ENCODE assay signal across 8 mouse cellular contexts in the genomic region with DNA sequence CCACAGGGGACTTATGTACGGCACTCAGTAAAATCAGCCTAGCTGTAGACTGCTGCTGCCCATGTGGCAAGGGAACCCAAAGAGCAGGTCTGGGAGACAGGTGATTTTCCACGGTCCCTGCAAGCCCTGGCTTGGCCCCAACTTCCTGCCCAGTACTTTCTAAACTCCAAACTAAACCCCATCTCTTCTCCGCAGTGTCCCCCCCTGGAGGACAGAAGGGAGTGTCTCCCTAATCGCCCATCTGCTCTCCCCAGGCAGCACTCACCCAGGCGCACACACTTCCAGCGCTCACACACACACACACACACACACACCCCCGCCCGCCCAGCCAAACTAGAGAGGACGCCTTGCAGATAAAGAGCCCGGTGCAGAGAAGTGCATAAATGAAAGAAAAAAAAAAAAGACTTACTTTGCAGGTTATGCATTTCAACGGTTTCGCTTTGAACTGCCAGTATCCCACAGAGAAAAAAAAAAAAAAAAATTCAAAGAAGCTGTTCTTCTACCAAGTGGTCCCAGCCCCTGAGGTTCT.
DNase-seq lines count a peak whose midpoint lies in the region; ATAC-seq and TF ChIP-seq lines count a peak whose summit lies in the region.

No protein-coding gene starts in this region.

- ATAC-seq in liver, embryonic 16.5 days (ENCODE audit: low read depth), result peak; percentile 88
- peak; percentile 48 for ATAC-seq in neural tube, embryonic 14.5 days (ENCODE audit: low read depth)

- H3K9ac ChIP-seq in liver, embryonic 16.5 days (ENCODE audit: low read depth, low read length), result peak overlapping the region; percentile 89
- H3K9ac ChIP-seq in neural tube, embryonic 14.5 days (replicated peaks; ENCODE audit: low read depth, low read length), result peak overlapping the region; percentile 79

- H3K79me2 ChIP-seq in C2C12 (ENCODE audit: control insufficient read depth, insufficient read depth), result no peaks in the 10 kb centered on the region

- peaks cover 8% of the 10 kb centered on the region for H3K36me3 ChIP-seq in C2C12 (ENCODE audit: control insufficient read depth, insufficient read depth)
- H3K36me3 ChIP-seq in forebrain, embryonic 10.5 days (replicated peaks), result no peaks in the 10 kb centered on the region; the same call in 1 of the 2 replicates
- H3K36me3 ChIP-seq in liver, embryonic 16.5 days (ENCODE audit: control insufficient read depth, insufficient read depth), result peaks cover 7% of the 10 kb centered on the region
- H3K36me3 ChIP-seq in neural tube, embryonic 14.5 days (ENCODE audit: control insufficient read depth, insufficient read depth, low read length), result no peaks in the 10 kb centered on the region; the same call in 1 of the 2 replicates
- no peaks in the 10 kb centered on the region for H3K36me3 ChIP-seq in testis, adult 2 months (ENCODE audit: control insufficient read depth, insufficient read depth, low read length)

- 3% methylated on average over 12 of the region's 12 CpGs for WGBS in forebrain, embryonic 10.5 days
- WGBS in liver, embryonic 16.5 days (ENCODE audit: insufficient replicate concordance), result under 1% methylated on average over 12 of the region's 12 CpGs
- WGBS in neural tube, embryonic 14.5 days, result 2% methylated on average over 12 of the region's 12 CpGs

- H3K27me3 ChIP-seq in C2C12 (ENCODE audit: control insufficient read depth, insufficient read depth, insufficient read length), result no peaks in the 10 kb centered on the region
- peaks cover 22% of the 10 kb centered on the region for H3K27me3 ChIP-seq in forebrain, embryonic 10.5 days (ENCODE audit: poor library complexity, severe bottlenecking)
- no peaks in the 10 kb centered on the region for H3K27me3 ChIP-seq in liver, embryonic 16.5 days (ENCODE audit: control insufficient read depth, insufficient read depth, low read depth, low read length)
- H3K27me3 ChIP-seq in neural tube, embryonic 14.5 days (ENCODE audit: control insufficient read depth, insufficient read depth, low read length), result no peaks in the 10 kb centered on the region
- H3K27me3 ChIP-seq in testis, adult 2 months (ENCODE audit: control insufficient read depth, insufficient read depth, low read length), result no peaks in the 10 kb centered on the region

- no peaks in the 10 kb centered on the region for H3K79me3 ChIP-seq in C2C12 (ENCODE audit: low read depth)

- intact Hi-C loops in heart, postnatal 10 days (cut with DNase I), result loop anchor here (2.0 to 10.0 kb wide), 3 partner anchors 377 to 801 kb away; no protein-coding TSS in a partner anchor

- peak; percentile 39 for TF ChIP-seq CTCF in C2C12 (IDR thresholded peaks at IDR 0.05; ENCODE audit: control insufficient read depth, insufficient read depth, insufficient read length)
- no peak for TF ChIP-seq CTCF in testis, adult 2 months (IDR thresholded peaks at IDR 0.05; ENCODE audit: control insufficient read depth, insufficient read depth, insufficient replicate concordance, low read depth, low read length)

- peak overlapping the region; percentile 96 for H3K4me2 ChIP-seq in liver, embryonic 16.5 days (ENCODE audit: low read depth, low read length)
- peak overlapping the region; percentile 91 for H3K4me2 ChIP-seq in neural tube, embryonic 14.5 days (ENCODE audit: low read depth, low read length)

- H3K9me3 ChIP-seq in forebrain, embryonic 10.5 days, result no peaks in the 10 kb centered on the region
- H3K9me3 ChIP-seq in liver, embryonic 16.5 days (replicated peaks; ENCODE audit: control insufficient read depth, low read length), result no peaks in the 10 kb centered on the region
- H3K9me3 ChIP-seq in neural tube, embryonic 14.5 days (ENCODE audit: control insufficient read depth, low read length), result no peaks in the 10 kb centered on the region

- peak overlapping the region; percentile 74 for H3K27ac ChIP-seq in brown adipose tissue, adult 24 weeks (replicated peaks; ENCODE audit: low read depth, low read length)
- peak overlapping the region; percentile 84 for H3K27ac ChIP-seq in forebrain, embryonic 10.5 days
- peak overlapping the region; percentile 94 for H3K27ac ChIP-seq in liver, embryonic 16.5 days (ENCODE audit: low read length)
- H3K27ac ChIP-seq in neural tube, embryonic 14.5 days (ENCODE audit: low read depth, low read length), result peak overlapping the region; percentile 92
- no peak overlapping the region for H3K27ac ChIP-seq in testis, adult 2 months (ENCODE audit: control insufficient read depth, insufficient read depth, low read depth, low read length)

- peak overlapping the region; percentile 12 for H3ac ChIP-seq in C2C12 (ENCODE audit: control insufficient read depth, insufficient read length, low read depth)

- H3K4me3 ChIP-seq in C2C12 (ENCODE audit: insufficient read depth, poor library complexity, severe bottlenecking), result peak overlapping the region; percentile 11
- H3K4me3 ChIP-seq in brown adipose tissue, adult 24 weeks (ENCODE audit: insufficient read depth, low read depth, low read length), result peak overlapping the region; percentile 62
- H3K4me3 ChIP-seq in forebrain, embryonic 10.5 days, result peak overlapping the region; percentile 73
- peak overlapping the region; percentile 83 for H3K4me3 ChIP-seq in liver, embryonic 16.5 days (ENCODE audit: low read depth, low read length)
- H3K4me3 ChIP-seq in neural tube, embryonic 14.5 days (ENCODE audit: low read depth, low read length), result peak overlapping the region; percentile 59
- peak overlapping the region; percentile 52 for H3K4me3 ChIP-seq in testis, adult 2 months (ENCODE audit: control insufficient read depth, low read depth, low read length)

- no peak for TF ChIP-seq POLR2A in testis, adult 2 months (IDR thresholded peaks at IDR 0.05; ENCODE audit: control insufficient read depth, low read depth, low read length)

- H3K4me1 ChIP-seq in brown adipose tissue, adult 24 weeks (ENCODE audit: control insufficient read depth, insufficient read depth, insufficient read length, low read length), result peaks cover 4% of the 10 kb centered on the region
- peaks cover 62% of the 10 kb centered on the region for H3K4me1 ChIP-seq in forebrain, embryonic 10.5 days
- H3K4me1 ChIP-seq in liver, embryonic 16.5 days (ENCODE audit: control insufficient read depth, low read depth, low read length), result peaks cover 35% of the 10 kb centered on the region
- peaks cover 18% of the 10 kb centered on the region; the same call in 1 of the 2 replicates for H3K4me1 ChIP-seq in neural tube, embryonic 14.5 days (ENCODE audit: control insufficient read depth, insufficient read depth, low read length)
- peaks cover 9% of the 10 kb centered on the region for H3K4me1 ChIP-seq in testis, adult 2 months (ENCODE audit: control insufficient read depth, insufficient read depth, low read length)

- DNase-seq in forebrain, embryonic 10.5 days (ENCODE audit: extremely low spot score, low spot score), result peak; percentile 53
- DNase-seq in heart, postnatal 10 days, result peak; percentile 69 to 73
- peak; percentile 68 to 77 for DNase-seq in kidney, postnatal 4 days

TF ChIP-seq in C2C12, 6 proteins besides CTCF, POLR2A, EP300 and RAD21:
- TF ChIP-seq MYOG (IDR thresholded peaks at IDR 0.05; ENCODE audit: control insufficient read depth, extremely low read depth, insufficient read length) (no peak), CEBPB (IDR thresholded peaks at IDR 0.05; ENCODE audit: low read depth) (no peak), FOSL1 (IDR thresholded peaks at IDR 0.05; ENCODE audit: insufficient read depth, low read length, poor library complexity, severe bottlenecking) (no peak), MAX (IDR thresholded peaks at IDR 0.05) (no peak), MYOD1 (IDR thresholded peaks at IDR 0.05; ENCODE audit: control insufficient read depth, insufficient read length, low read depth) (no peak), USF1 (IDR thresholded peaks at IDR 0.05; ENCODE audit: low read depth) (no peak)

Comparison
In these comparisons a context has a peak if more than half of its experiments do, and no peak if none do; other contexts are left out.
1. H3K4me3 ChIP-seq: peak in every context shown above with its lines; median percentile 83 in liver, embryonic 16.5 days; 73 in forebrain, embryonic 10.5 days; 62 in brown adipose tissue, adult 24 weeks; 59 in neural tube, embryonic 14.5 days; 52 in testis, adult 2 months; 11 in C2C12.